Mouse (Mus musculus) forebrain, embryonic 16.5 days (tissue): ENCODE measurements around the gene Srsf6. TPM values are rescaled to one million over a fixed set of nuclear protein-coding genes. Genes with fewer than 3 reads are reported as not detected.

Experiments used
- ATAC-seq: fragments of 200-750 bp; cut with Nextera tagmentation; 2 replicates; pipeline ENCODE4 v1.8.0; 2017; ENCODE audit warnings: mild to moderate bottlenecking, moderate library complexity
- H3K27ac ChIP-seq: fragments of 300-500 bp; sonication (generic); 2 replicates; pipeline ENCODE4 v1.5.1; 2014; ENCODE audit warnings: low read length, control low read depth
- H3K27me3 ChIP-seq: fragments of 300-500 bp; sonication (generic); replicated peaks from 2 replicates; pipeline ENCODE4 v1.6.1; 2014; ENCODE audit warnings: low read length; ENCODE audit not compliant: control insufficient read depth, insufficient read depth
- H3K36me3 ChIP-seq: fragments of 300-500 bp; sonication (generic); 2 replicates; pipeline ENCODE4 v1.6.1; 2014; ENCODE audit not compliant: control insufficient read depth, insufficient read depth
- H3K4me1 ChIP-seq: fragments of 300-500 bp; sonication (generic); replicated peaks from 2 replicates; pipeline ENCODE4 v1.6.1; 2014; ENCODE audit warnings: low read length; ENCODE audit not compliant: control insufficient read depth, insufficient read depth
- H3K4me2 ChIP-seq: fragments of 300-500 bp; sonication (generic); 2 replicates; pipeline ENCODE4 v1.6.1; 2014; ENCODE audit warnings: mild to moderate bottlenecking, low read length, control low read depth
- H3K4me3 ChIP-seq: fragments of 300-500 bp; sonication (generic); replicated peaks from 2 replicates; pipeline ENCODE4 v1.5.1; 2014; ENCODE audit warnings: mild to moderate bottlenecking, low read length, control low read depth
- H3K9ac ChIP-seq: fragments of 300-500 bp; sonication (generic); replicated peaks from 2 replicates; pipeline ENCODE4 v1.6.1; 2014; ENCODE audit warnings: low read depth, low read length, control low read depth
- H3K9me3 ChIP-seq: fragments of 300-500 bp; sonication (generic); 2 replicates; pipeline ENCODE4 v1.6.1; 2016; ENCODE audit warnings: low read length; ENCODE audit not compliant: control insufficient read depth
- WGBS: fragments of 180-500 bp; shearing (Covaris S2); extraction: QIAGEN DNeasy Blood & Tissue Kit; methylation state at CpG from one replicate; pipeline ENCODE4 v1.1.7; 2014; 5-methylcytosine and 5-hydroxymethylcytosine counted together
- polyA plus RNA-seq: library from polyadenylated mRNA; unstranded; fragments of >200 nt; fragmentation: Nextera tagmentation; extraction: Ambion mirVana; gene quantifications from 2 replicates; pipeline ENCODE4 v1.2.1, GENCODE M21; 2015

Srsf6 gene
- polyA plus RNA-seq, 1 experiment from 2014 or later: 155 TPM

DNA sequence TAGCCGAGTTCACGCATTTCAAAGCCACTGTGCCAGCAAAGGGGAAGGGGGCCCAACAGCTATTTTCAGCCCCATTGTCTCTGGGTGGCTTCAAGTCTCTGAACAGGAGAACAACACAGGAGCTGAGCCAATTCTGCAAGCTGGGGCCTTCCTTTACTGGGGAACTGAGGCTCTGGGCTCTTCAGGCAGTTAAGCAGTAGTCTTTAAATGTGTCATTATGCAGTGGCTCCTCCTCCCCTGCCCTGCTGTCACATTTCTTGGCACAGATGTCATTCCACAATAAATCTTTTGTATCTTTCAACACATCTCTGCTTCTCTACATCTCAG, 30.8 kb upstream of the Srsf6 start:
- no peak overlapping the region for H3K4me3 ChIP-seq
- no peak overlapping the region for H3K27ac ChIP-seq
- peak; percentile 31; the same call in 1 of the 2 replicates for ATAC-seq
- 0% methylated on average over 2 of the region's 2 CpGs for WGBS
- H3K36me3 ChIP-seq: no peaks in the 10 kb centered on the region
- H3K4me2 ChIP-seq: no peak overlapping the region
- H3K27me3 ChIP-seq: 0 out of 2 replicates have a peak, but pooled peaks cover 2% of the 10 kb centered on the region
- H3K4me1 ChIP-seq: peaks cover 13% of the 10 kb centered on the region
- no peaks in the 10 kb centered on the region for H3K9me3 ChIP-seq
- no peak overlapping the region for H3K9ac ChIP-seq

DNA sequence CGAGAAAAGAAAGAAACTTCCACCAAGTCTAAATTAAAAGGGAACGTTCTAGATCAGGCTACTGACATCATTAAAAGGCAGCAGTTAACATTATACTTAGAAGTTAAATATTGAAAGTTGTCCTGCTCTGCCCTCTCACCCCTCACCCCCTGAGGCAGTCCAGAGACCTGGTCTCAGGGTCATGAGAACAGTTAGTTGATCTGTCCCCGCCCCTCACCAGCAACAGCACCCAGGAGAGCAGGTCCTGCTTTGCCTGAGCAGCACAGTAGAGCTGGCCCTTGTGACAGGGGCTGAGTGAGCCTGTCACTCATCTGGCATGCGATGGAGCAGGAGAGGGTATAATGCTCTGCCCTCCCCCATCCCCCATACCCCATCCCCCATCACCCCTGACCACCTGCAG, 25.4 kb upstream of the Srsf6 start:
- Histone ChIP-seq H3K4me3 (no peak overlapping the region), H3K4me2 (no peak overlapping the region), H3K9ac (no peak overlapping the region), H3K27ac (no peak overlapping the region), H3K27me3 (0 out of 2 replicates have a peak, but pooled peaks cover 2% of the 10 kb centered on the region), H3K36me3 (no peaks in the 10 kb centered on the region), H3K4me1 (peaks cover under 1% of the 10 kb centered on the region; the same call in 1 of the 2 replicates), H3K9me3 (no peaks in the 10 kb centered on the region)
- ATAC-seq: no peak
- 71% methylated on average over 4 of the region's 4 CpGs for WGBS

DNA sequence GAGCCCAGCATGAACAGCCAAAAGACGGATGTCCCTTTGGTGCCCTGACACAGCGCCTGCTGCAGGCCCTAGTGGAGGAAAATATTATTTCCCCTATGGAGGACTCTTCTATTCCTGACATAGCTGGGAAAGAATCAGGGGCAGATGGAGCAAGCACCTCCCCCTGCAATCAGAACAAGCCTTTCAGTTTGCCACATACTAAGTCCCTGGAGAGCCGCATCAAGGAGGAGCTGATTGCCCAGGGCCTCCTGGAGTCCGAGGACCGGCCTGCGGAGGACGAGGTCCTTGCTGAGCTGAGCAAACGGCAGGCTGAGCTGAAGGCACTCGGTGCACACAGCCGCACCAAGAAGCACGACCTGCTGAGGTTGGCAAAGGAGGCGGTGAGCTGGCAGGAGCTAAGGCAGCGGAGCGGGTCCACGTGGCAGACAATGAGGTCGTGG, 23.3 kb upstream of the Srsf6 start:
- Histone ChIP-seq H3K36me3 (no peaks in the 10 kb centered on the region), H3K9ac (0 out of 2 replicates have a peak overlapping the region, but pooled peaks have one; percentile 14), H3K9me3 (no peaks in the 10 kb centered on the region), H3K4me3 (no peak overlapping the region), H3K27me3 (0 out of 2 replicates have a peak, but pooled peaks cover 2% of the 10 kb centered on the region), H3K4me2 (0 out of 2 replicates have a peak overlapping the region, but pooled peaks have one; percentile 14), H3K4me1 (0 out of 2 replicates have a peak, but pooled peaks cover 3% of the 10 kb centered on the region), H3K27ac (no peak overlapping the region)
- no peak for ATAC-seq
- WGBS: 34% methylated on average over 16 of the region's 16 CpGs

DNA sequence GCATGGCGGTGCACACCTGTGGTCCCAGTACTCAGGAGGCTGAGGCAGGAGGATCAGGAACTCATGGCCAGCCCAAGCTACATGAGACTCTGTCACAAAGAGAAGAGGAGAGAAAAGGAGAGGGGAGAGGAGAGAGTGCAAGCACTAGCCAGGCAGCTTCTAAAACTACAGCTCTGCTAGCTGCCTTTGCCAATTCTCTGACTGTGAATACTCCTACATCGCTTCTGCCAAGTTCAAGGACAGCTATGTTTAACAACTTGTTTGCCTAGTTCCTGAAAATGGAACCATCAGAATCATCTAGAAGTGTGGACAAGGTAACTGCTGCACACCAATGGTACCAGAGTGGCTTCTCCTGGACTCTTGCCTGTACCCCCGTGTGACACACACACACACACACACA, 17.3 kb upstream of the Srsf6 start:
- H3K36me3 ChIP-seq: no peaks in the 10 kb centered on the region
- H3K4me1 ChIP-seq: 0 out of 2 replicates have a peak, but pooled peaks cover 3% of the 10 kb centered on the region
- no peak overlapping the region for H3K4me2 ChIP-seq
- no peak overlapping the region for H3K9ac ChIP-seq
- no peak for ATAC-seq
- WGBS: 79% methylated on average over 3 of the region's 3 CpGs
- no peak overlapping the region for H3K4me3 ChIP-seq
- H3K27ac ChIP-seq: no peak overlapping the region
- no peaks in the 10 kb centered on the region for H3K9me3 ChIP-seq
- H3K27me3 ChIP-seq: no peaks in the 10 kb centered on the region

DNA sequence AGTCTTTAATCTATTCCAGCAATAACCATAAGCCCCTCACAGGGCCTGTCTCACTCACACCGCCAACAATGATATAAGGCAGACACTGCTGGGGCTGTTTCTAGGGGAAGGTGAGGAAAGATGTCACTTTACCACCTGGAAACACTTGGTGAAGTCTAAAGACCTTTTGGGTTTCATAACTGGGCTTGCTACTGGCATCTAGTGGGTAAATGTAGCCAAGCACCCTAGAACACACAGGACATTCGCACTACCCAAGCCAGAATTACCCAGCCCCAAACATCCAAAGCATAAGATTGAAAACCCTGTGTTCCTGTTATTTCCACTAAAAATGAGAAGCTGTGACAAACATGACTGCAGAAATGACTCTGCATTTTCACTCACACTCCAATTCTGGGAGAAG, 16.8 kb upstream of the Srsf6 start:
- H3K9ac ChIP-seq: no peak overlapping the region
- H3K4me1 ChIP-seq: 0 out of 2 replicates have a peak, but pooled peaks cover 3% of the 10 kb centered on the region
- H3K9me3 ChIP-seq: no peaks in the 10 kb centered on the region
- 0 out of 2 replicates have a peak, but pooled peaks have one; percentile 38 for ATAC-seq
- H3K4me3 ChIP-seq: no peak overlapping the region
- H3K36me3 ChIP-seq: no peaks in the 10 kb centered on the region
- no peak overlapping the region for H3K27ac ChIP-seq
- no peak overlapping the region for H3K4me2 ChIP-seq
- 63% methylated on average over 2 of the region's 2 CpGs for WGBS
- no peaks in the 10 kb centered on the region for H3K27me3 ChIP-seq

DNA sequence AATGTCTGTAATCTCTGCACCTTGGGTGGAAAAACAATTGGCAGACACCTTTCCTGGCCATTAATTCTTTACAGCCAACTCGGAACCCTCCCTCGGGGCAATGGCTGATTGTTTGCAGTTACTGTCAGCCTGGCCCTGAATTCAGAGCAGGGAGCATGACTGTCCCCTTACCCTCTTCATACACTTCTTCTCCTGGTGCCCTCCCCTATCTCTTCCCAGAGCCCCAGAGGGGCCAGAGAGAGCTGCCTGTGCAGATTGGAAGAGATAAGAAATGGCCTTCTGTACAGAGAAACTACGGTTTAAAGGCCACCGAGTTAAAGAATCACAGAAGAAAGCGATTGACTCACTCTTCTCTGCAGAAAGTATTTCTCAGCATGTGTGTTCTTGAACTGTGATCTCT, 11.4 kb upstream of the Srsf6 start:
- Histone ChIP-seq H3K4me2 (no peak overlapping the region), H3K4me3 (no peak overlapping the region), H3K4me1 (no peaks in the 10 kb centered on the region), H3K9ac (no peak overlapping the region), H3K27me3 (peaks cover 3% of the 10 kb centered on the region; the same call in 1 of the 2 replicates), H3K27ac (no peak overlapping the region), H3K9me3 (no peaks in the 10 kb centered on the region), H3K36me3 (no peaks in the 10 kb centered on the region)
- WGBS: 81% methylated on average over 5 of the region's 5 CpGs
- ATAC-seq: no peak

DNA sequence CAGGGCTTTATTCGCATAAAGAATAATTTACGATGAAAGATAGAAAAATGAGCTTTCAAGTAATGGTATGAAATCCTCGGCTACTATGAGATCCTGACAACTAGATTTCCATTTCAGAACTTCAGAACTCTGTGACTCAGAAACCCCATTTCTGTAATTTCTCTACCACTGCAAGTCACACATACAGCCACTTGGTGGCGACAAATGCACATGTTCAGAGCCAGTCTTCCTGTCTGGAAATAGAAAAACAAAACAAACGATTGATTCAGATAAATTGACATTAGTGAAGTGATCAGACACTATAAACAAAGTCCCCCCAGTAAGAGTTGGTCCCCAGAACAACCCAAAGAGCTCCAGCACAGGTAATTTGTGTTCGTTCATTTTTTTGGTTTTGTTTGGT, 9.1 kb upstream of the Srsf6 start:
- peaks cover 3% of the 10 kb centered on the region; the same call in 1 of the 2 replicates for H3K27me3 ChIP-seq
- no peaks in the 10 kb centered on the region for H3K36me3 ChIP-seq
- no peak for ATAC-seq
- H3K4me3 ChIP-seq: no peak overlapping the region
- no peak overlapping the region for H3K27ac ChIP-seq
- no peak overlapping the region for H3K9ac ChIP-seq
- no peak overlapping the region for H3K4me2 ChIP-seq
- H3K9me3 ChIP-seq: no peaks in the 10 kb centered on the region
- H3K4me1 ChIP-seq: no peaks in the 10 kb centered on the region
- 11% methylated on average over 6 of the region's 6 CpGs for WGBS

DNA sequence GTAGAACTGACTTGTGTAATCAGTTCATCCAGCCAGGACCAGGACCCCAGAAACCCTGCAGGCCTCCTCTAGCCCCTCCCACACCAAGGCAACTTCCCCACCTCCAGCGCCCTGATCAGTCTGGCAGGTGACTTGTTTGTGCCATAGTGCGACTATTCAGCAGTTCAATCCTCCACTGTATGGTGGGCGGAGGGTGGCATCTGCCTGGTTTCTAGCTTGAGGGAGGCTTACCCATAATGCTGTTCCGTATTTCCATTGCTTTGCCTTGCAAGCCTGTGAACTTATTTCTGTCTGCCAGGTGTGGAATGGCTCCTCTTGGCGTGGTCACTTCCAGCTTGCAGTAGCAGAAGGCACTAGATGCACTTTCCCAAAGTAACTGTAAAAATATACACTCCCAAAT, 8.5 kb upstream of the Srsf6 start:
- Histone ChIP-seq H3K27ac (no peak overlapping the region), H3K9me3 (no peaks in the 10 kb centered on the region), H3K9ac (no peak overlapping the region), H3K36me3 (no peaks in the 10 kb centered on the region), H3K4me1 (no peaks in the 10 kb centered on the region), H3K4me3 (no peak overlapping the region), H3K27me3 (peaks cover 3% of the 10 kb centered on the region; the same call in 1 of the 2 replicates), H3K4me2 (no peak overlapping the region)
- 71% methylated on average over 5 of the region's 5 CpGs for WGBS
- no peak for ATAC-seq

DNA sequence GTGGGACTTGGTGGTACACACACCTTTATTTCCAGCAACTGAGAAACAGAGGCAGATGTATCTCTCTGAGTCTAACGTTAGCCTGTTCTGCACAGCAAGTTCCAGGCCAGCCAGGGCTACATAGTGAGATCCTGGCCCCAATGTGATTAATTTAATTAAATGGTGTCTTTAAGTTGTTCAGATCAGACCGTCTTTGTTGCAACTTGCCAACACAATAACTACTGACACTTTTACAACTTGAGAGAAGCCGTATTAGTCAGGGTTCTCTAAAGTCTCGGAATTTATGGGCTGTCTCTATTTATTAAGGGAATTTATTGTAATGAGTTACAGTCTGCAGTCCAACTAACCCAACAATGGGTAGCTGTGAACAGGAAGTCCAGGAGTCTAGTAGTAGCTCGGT, 7.2 kb upstream of the Srsf6 start:
- WGBS: 65% methylated on average over 5 of the region's 5 CpGs
- H3K27ac ChIP-seq: no peak overlapping the region
- H3K4me1 ChIP-seq: no peaks in the 10 kb centered on the region
- H3K4me3 ChIP-seq: no peak overlapping the region
- H3K4me2 ChIP-seq: no peak overlapping the region
- peaks cover 3% of the 10 kb centered on the region; the same call in 1 of the 2 replicates for H3K27me3 ChIP-seq
- H3K36me3 ChIP-seq: no peaks in the 10 kb centered on the region
- H3K9ac ChIP-seq: no peak overlapping the region
- no peaks in the 10 kb centered on the region for H3K9me3 ChIP-seq
- no peak for ATAC-seq
